Mouse (Mus musculus) mouse embryonic stem cell (cell line): Measurements from ENCODE around the gene Sarnp.

Experiments
- in situ Hi-C, 2 experiments: fragments of 300-500 bp; cut with MboI; formaldehyde crosslinking; loops; 1 replicate in 1 of 2; 3 replicates in 1 of 2; pipeline ENCODE4 v1.14.3; 2019 to 2020; ENCODE audit warnings: low sequenced_read_pairs in 2 of 2, low pct_unique_long_range_greater_than_20kb in 1 of 2, mixed read lengths in 1 of 2; ENCODE audit not compliant: unreplicated experiment in 1 of 2

Sarnp gene

GRCm38 (mm10) chr10:128921883-128922821, 105.0 kb downstream of the Sarnp start:
- in situ Hi-C loops, result no loop called here

- in situ Hi-C loops, result no loop called here
Observed at GRCm38 (mm10) chr10:128922822-128923012, 105.6 kb downstream of the Sarnp start, which contains the start of gene Rdh5. Gene Rdh5, minus strand, starts transcription at chr10:128922888.

GRCm38 (mm10) chr10:128923013-128923691, 106.0 kb downstream of the Sarnp start:
- in situ Hi-C loops, result no loop called here

GRCm38 (mm10) chr10:128923935-128924334, 106.8 kb downstream of the Sarnp start, which contains the start of gene Bloc1s1:
Gene Bloc1s1, minus strand, starts transcription at chr10:128924035.
- in situ Hi-C loops, result no loop called here
